Comparison of ENCODE assay signal across 16 mouse cellular contexts in the genomic region with DNA sequence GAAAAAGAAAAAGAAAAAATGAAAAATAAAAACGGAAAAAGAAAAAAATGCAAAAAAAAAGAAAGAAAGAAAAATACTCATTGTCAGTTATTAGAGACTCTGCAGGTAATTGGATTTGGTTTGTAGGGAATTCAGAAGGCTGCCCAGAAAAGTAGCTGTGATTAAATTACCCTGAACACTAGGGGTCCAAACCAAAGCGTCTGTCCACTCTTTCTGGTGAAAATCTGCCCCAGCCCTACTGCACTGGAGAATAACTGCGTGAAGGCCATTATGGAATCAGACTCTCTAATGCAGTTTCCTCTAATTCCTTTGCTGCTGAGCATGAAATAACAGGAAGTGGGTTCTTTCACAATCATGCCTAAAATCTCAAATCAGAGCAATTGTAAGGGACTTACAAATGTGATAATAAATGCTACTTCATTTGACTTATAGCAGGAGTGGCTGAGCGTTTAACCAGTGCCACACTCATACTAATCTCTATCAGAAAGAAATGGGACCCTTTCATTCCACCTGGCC.
DNase-seq lines count a peak whose midpoint lies in the region; ATAC-seq and TF ChIP-seq lines count a peak whose summit lies in the region.
"Had no signal": no experiment of that assay in that cellular context is flagged by ENCODE, and none has a peak within 500 bp of the region (broad histone marks: within the 10 kb centered on the region; RNA-seq: fewer than 3 reads in every experiment).

No protein-coding gene starts in this region.

- H3K36me3 ChIP-seq in forebrain, embryonic 14.5 days (ENCODE audit: control insufficient read depth, insufficient read depth, low read length), result no peaks in the 10 kb centered on the region
- no peaks in the 10 kb centered on the region for H3K36me3 ChIP-seq in forebrain, postnatal 0 days (ENCODE audit: insufficient read depth)
- H3K36me3 ChIP-seq in midbrain, embryonic 14.5 days (ENCODE audit: control insufficient read depth, insufficient read depth, low read length), result no peaks in the 10 kb centered on the region
- H3K36me3 ChIP-seq in midbrain, embryonic 13.5 days, result no peaks in the 10 kb centered on the region
- no peaks in the 10 kb centered on the region for H3K36me3 ChIP-seq in midbrain, postnatal 0 days (ENCODE audit: insufficient read depth, low read length)
- H3K36me3 ChIP-seq: embryonic facial prominence, embryonic 13.5 days; kidney, embryonic 15.5 days; stomach, embryonic 15.5 days had no signal

- peaks cover 7% of the 10 kb centered on the region; the same call in 1 of the 2 replicates for H3K4me1 ChIP-seq in forebrain, embryonic 14.5 days (ENCODE audit: control insufficient read depth, insufficient read depth, low read length)
- H3K4me1 ChIP-seq in forebrain, postnatal 0 days (ENCODE audit: insufficient read depth), result peaks cover 3% of the 10 kb centered on the region; the same call in 1 of the 2 replicates
- 0 out of 2 replicates have a peak, but pooled peaks cover 5% of the 10 kb centered on the region for H3K4me1 ChIP-seq in midbrain, embryonic 14.5 days (ENCODE audit: control insufficient read depth, insufficient read depth, low read length)
- H3K4me1 ChIP-seq in midbrain, embryonic 13.5 days (replicated peaks), result peaks cover 11% of the 10 kb centered on the region; the same call in 1 of the 2 replicates
- H3K4me1 ChIP-seq in midbrain, postnatal 0 days (ENCODE audit: insufficient read depth, low read length), result no peaks in the 10 kb centered on the region
- H3K4me1 ChIP-seq: kidney, embryonic 15.5 days; stomach, embryonic 15.5 days had no signal

- no peak overlapping the region for H3K4me3 ChIP-seq in forebrain, embryonic 14.5 days (ENCODE audit: low read depth, low read length)
- no peak overlapping the region for H3K4me3 ChIP-seq in forebrain, postnatal 0 days (ENCODE audit: low read depth, low read length)
- no peak overlapping the region for H3K4me3 ChIP-seq in midbrain, embryonic 14.5 days (replicated peaks; ENCODE audit: low read depth, low read length)
- no peak overlapping the region for H3K4me3 ChIP-seq in midbrain, embryonic 13.5 days (replicated peaks)
- no peak overlapping the region for H3K4me3 ChIP-seq in midbrain, postnatal 0 days (ENCODE audit: low read depth, low read length)
- H3K4me3 ChIP-seq: embryonic facial prominence, embryonic 13.5 days; kidney, embryonic 15.5 days; myocyte; stomach, embryonic 15.5 days had no signal

- H3K9ac ChIP-seq in forebrain, embryonic 14.5 days (ENCODE audit: low read length), result no peak overlapping the region
- no peak overlapping the region for H3K9ac ChIP-seq in forebrain, postnatal 0 days
- H3K9ac ChIP-seq in midbrain, embryonic 14.5 days (replicated peaks; ENCODE audit: low read length), result no peak overlapping the region
- no peak overlapping the region for H3K9ac ChIP-seq in midbrain, embryonic 13.5 days (replicated peaks)
- no peak overlapping the region for H3K9ac ChIP-seq in midbrain, postnatal 0 days (replicated peaks; ENCODE audit: low read length, poor library complexity, severe bottlenecking)
- H3K9ac ChIP-seq: embryonic facial prominence, embryonic 13.5 days; kidney, embryonic 15.5 days; stomach, embryonic 15.5 days had no signal

- no peak for TF ChIP-seq CTCF in forebrain, postnatal 0 days (IDR thresholded peaks at IDR 0.05; ENCODE audit: low read depth)
- no peak for TF ChIP-seq CTCF in midbrain, postnatal 0 days (IDR thresholded peaks at IDR 0.05)

- H3K9me3 ChIP-seq in forebrain, embryonic 14.5 days (replicated peaks; ENCODE audit: control insufficient read depth, low read length), result no peaks in the 10 kb centered on the region
- H3K9me3 ChIP-seq in forebrain, postnatal 0 days (ENCODE audit: low read length), result no peaks in the 10 kb centered on the region
- H3K9me3 ChIP-seq in midbrain, embryonic 14.5 days (ENCODE audit: control insufficient read depth, low read length), result no peaks in the 10 kb centered on the region
- no peaks in the 10 kb centered on the region for H3K9me3 ChIP-seq in midbrain, embryonic 13.5 days
- H3K9me3 ChIP-seq in midbrain, postnatal 0 days (ENCODE audit: low read length), result no peaks in the 10 kb centered on the region
- H3K9me3 ChIP-seq: embryonic facial prominence, embryonic 13.5 days; kidney, embryonic 15.5 days; stomach, embryonic 15.5 days had no signal

- H3K4me2 ChIP-seq in forebrain, embryonic 14.5 days (ENCODE audit: low read length), result no peak overlapping the region
- H3K4me2 ChIP-seq in forebrain, postnatal 0 days (ENCODE audit: low read depth), result no peak overlapping the region
- no peak overlapping the region for H3K4me2 ChIP-seq in midbrain, embryonic 14.5 days (ENCODE audit: low read length)
- H3K4me2 ChIP-seq in midbrain, embryonic 13.5 days (replicated peaks), result no peak overlapping the region
- no peak overlapping the region for H3K4me2 ChIP-seq in midbrain, postnatal 0 days (ENCODE audit: low read depth, low read length, poor library complexity, severe bottlenecking)
- H3K4me2 ChIP-seq: embryonic facial prominence, embryonic 13.5 days; heart, embryonic 11.5 days; kidney, embryonic 15.5 days; stomach, embryonic 15.5 days had no signal

- 19% methylated on average over 4 of the region's 4 CpGs for whole genome bisulfite sequencing in forebrain, embryonic 14.5 days
- 21% methylated on average over 4 of the region's 4 CpGs for whole genome bisulfite sequencing in forebrain, postnatal 0 days
- WGBS in midbrain, embryonic 14.5 days, result 35% methylated on average over 4 of the region's 4 CpGs
- 32% methylated on average over 4 of the region's 4 CpGs for WGBS in midbrain, embryonic 13.5 days
- 30% methylated on average over 4 of the region's 4 CpGs for WGBS in midbrain, postnatal 0 days

- no peak for ATAC-seq in cerebellum, adult (ENCODE audit: insufficient number of reproducible peaks, low FRiP score, low TSS enrichment)
- ATAC-seq in forebrain, embryonic 14.5 days, result no peak
- no peak; the same call in 1 of the 2 replicates for ATAC-seq in forebrain, postnatal 0 days
- ATAC-seq in midbrain, embryonic 14.5 days (ENCODE audit: low FRiP score, low TSS enrichment), result no peak
- no peak for ATAC-seq in midbrain, embryonic 13.5 days
- ATAC-seq in midbrain, postnatal 0 days (ENCODE audit: low FRiP score), result no peak
- ATAC-seq: activated CD4-positive, CD25-positive, alpha-beta regulatory T cell, adult 4 months had no signal

- DNase-seq in cerebellum, adult 9-10 months, result peak; percentile 14
- peak; percentile 22 for DNase-seq in forebrain, embryonic 14.5 days (ENCODE audit: low spot score)
- no peak for DNase-seq in forebrain, postnatal 0 days
- peak; percentile 9 for DNase-seq in midbrain, embryonic 14.5 days
- DNase-seq in midbrain, postnatal 0 days (ENCODE audit: low spot score), result peak; percentile 31
- DNase-seq in spleen, postnatal 36 days (ENCODE audit: low spot score in 2 of 2), result no peak
- DNase-seq: adrenal gland, postnatal 36 days; retina, postnatal 1 day had no signal

- H3K27ac ChIP-seq in forebrain, embryonic 14.5 days (ENCODE audit: low read depth, low read length), result 0 out of 2 replicates have a peak overlapping the region, but pooled peaks have one; percentile 10
- no peak overlapping the region for H3K27ac ChIP-seq in forebrain, postnatal 0 days (ENCODE audit: low read depth, low read length)
- H3K27ac ChIP-seq in midbrain, embryonic 14.5 days (replicated peaks; ENCODE audit: low read depth, low read length), result no peak overlapping the region
- H3K27ac ChIP-seq in midbrain, embryonic 13.5 days, result no peak overlapping the region
- H3K27ac ChIP-seq in midbrain, postnatal 0 days (ENCODE audit: low read depth, low read length), result no peak overlapping the region
- H3K27ac ChIP-seq: embryonic facial prominence, embryonic 13.5 days; kidney, embryonic 15.5 days; stomach, embryonic 15.5 days had no signal

- H3K27me3 ChIP-seq in forebrain, embryonic 14.5 days (replicated peaks; ENCODE audit: control insufficient read depth, insufficient read depth, low read length), result no peaks in the 10 kb centered on the region
- no peaks in the 10 kb centered on the region for H3K27me3 ChIP-seq in forebrain, postnatal 0 days (ENCODE audit: insufficient read depth, low read length)
- no peaks in the 10 kb centered on the region for H3K27me3 ChIP-seq in midbrain, embryonic 14.5 days (ENCODE audit: control insufficient read depth, insufficient read depth, low read length)
- no peaks in the 10 kb centered on the region for H3K27me3 ChIP-seq in midbrain, embryonic 13.5 days
- no peaks in the 10 kb centered on the region for H3K27me3 ChIP-seq in midbrain, postnatal 0 days (ENCODE audit: insufficient read depth, low read length)
- H3K27me3 ChIP-seq: embryonic facial prominence, embryonic 13.5 days; kidney, embryonic 15.5 days; stomach, embryonic 15.5 days had no signal

Comparison
In these comparisons a context has a peak if more than half of its experiments do, and no peak if none do; other contexts are left out.
1. DNase-seq: peak in cerebellum, adult 9-10 months (single experiment), forebrain, embryonic 14.5 days (single experiment), midbrain, embryonic 14.5 days (single experiment) and midbrain, postnatal 0 days (single experiment); none in forebrain, postnatal 0 days (single experiment) and spleen, postnatal 36 days (0 of 2).